ENCODE assay signal across 9 mouse cellular contexts in genomic region chr2:130425112-130425511, GRCm38 (mm10). TPM values are rescaled to one million over a fixed set of nuclear protein-coding genes. Genes with fewer than 3 reads are reported as not detected.
A peak's percentile ranks its signal among the peaks of the same experiment; 100 is the strongest.
DNase-seq lines count a peak whose midpoint lies in the region; ATAC-seq lines count a peak whose summit lies in the region.
"Had no signal": no experiment of that assay in that cellular context is flagged by ENCODE, and none has a peak within 500 bp of the region (broad histone marks: within the 10 kb centered on the region; RNA-seq: fewer than 3 reads in every experiment).

No protein-coding gene starts in this region.

- H3K27ac ChIP-seq in kidney, embryonic 14.5 days (ENCODE audit: low read depth, low read length): no peak overlapping the region
- peak overlapping the region; percentile 90; the same call in 1 of the 2 replicates for H3K27ac ChIP-seq in hindbrain, embryonic 14.5 days
- H3K27ac ChIP-seq in midbrain, embryonic 12.5 days (replicated peaks): peak overlapping the region; percentile 91; the same call in 1 of the 2 replicates

- H3K36me3 ChIP-seq in kidney, embryonic 14.5 days (ENCODE audit: control insufficient read depth, insufficient read depth, low read length): peaks cover 10% of the 10 kb centered on the region; the same call in 1 of the 2 replicates
- H3K36me3 ChIP-seq in hindbrain, embryonic 14.5 days (replicated peaks; ENCODE audit: control insufficient read depth, insufficient read depth): 0 out of 2 replicates have a peak, but pooled peaks cover 10% of the 10 kb centered on the region
- H3K36me3 ChIP-seq in midbrain, embryonic 12.5 days: no peaks in the 10 kb centered on the region

- no peaks in the 10 kb centered on the region for H3K27me3 ChIP-seq in kidney, embryonic 14.5 days (ENCODE audit: control insufficient read depth, insufficient read depth, low read length)
- no peaks in the 10 kb centered on the region for H3K27me3 ChIP-seq in hindbrain, embryonic 14.5 days (ENCODE audit: control insufficient read depth, insufficient read depth, low read length)
- peaks cover 6% of the 10 kb centered on the region; the same call in 1 of the 2 replicates for H3K27me3 ChIP-seq in midbrain, embryonic 12.5 days

- H3K4me2 ChIP-seq in kidney, embryonic 14.5 days (replicated peaks; ENCODE audit: low read depth, low read length): peak overlapping the region; percentile 90
- H3K4me2 ChIP-seq in hindbrain, embryonic 14.5 days (replicated peaks): peak overlapping the region; percentile 61
- H3K4me2 ChIP-seq in midbrain, embryonic 12.5 days (replicated peaks): peak overlapping the region; percentile 84

- H3K4me3 ChIP-seq in kidney, embryonic 14.5 days (ENCODE audit: low read length): peak overlapping the region; percentile 94
- H3K4me3 ChIP-seq in hindbrain, embryonic 14.5 days (replicated peaks; ENCODE audit: low read length): peak overlapping the region; percentile 72
- peak overlapping the region; percentile 84 for H3K4me3 ChIP-seq in midbrain, embryonic 12.5 days

- no peak for ATAC-seq in kidney, embryonic 14.5 days (ENCODE audit: low FRiP score, low TSS enrichment)
- ATAC-seq in hindbrain, embryonic 14.5 days (ENCODE audit: low FRiP score): no peak
- no peak for ATAC-seq in midbrain, embryonic 12.5 days (ENCODE audit: low FRiP score, low read depth)

- 47% methylated on average over 5 of the region's 5 CpGs for WGBS in kidney, embryonic 14.5 days
- 43% methylated on average over 5 of the region's 5 CpGs for WGBS in hindbrain, embryonic 14.5 days
- 47% methylated on average over 5 of the region's 5 CpGs for WGBS in midbrain, embryonic 12.5 days

- peak overlapping the region; percentile 80; the same call in 1 of the 2 replicates for H3K9ac ChIP-seq in kidney, embryonic 14.5 days (ENCODE audit: low read depth, low read length)
- peak overlapping the region; percentile 84 for H3K9ac ChIP-seq in hindbrain, embryonic 14.5 days
- H3K9ac ChIP-seq in midbrain, embryonic 12.5 days (replicated peaks): peak overlapping the region; percentile 81

- no peaks in the 10 kb centered on the region for H3K9me3 ChIP-seq in kidney, embryonic 14.5 days (ENCODE audit: control insufficient read depth, low read length)
- H3K9me3 ChIP-seq in hindbrain, embryonic 14.5 days (ENCODE audit: control insufficient read depth, low read length): no peaks in the 10 kb centered on the region
- no peaks in the 10 kb centered on the region for H3K9me3 ChIP-seq in midbrain, embryonic 12.5 days

- no peak for DNase-seq in kidney, adult 8-10 months
- peak; percentile 75 for DNase-seq in adipocyte (ENCODE audit: low spot score)
- DNase-seq in hindbrain, embryonic 14.5 days (ENCODE audit: low spot score): no peak
- DNase-seq in adrenal gland, adult (ENCODE audit: inconsistent age in 2 of 2, low spot score in 1 of 2): no peak
- no peak for DNase-seq in layer of hippocampus, postnatal 10 days (ENCODE audit: low spot score in 2 of 2)
- no peak for DNase-seq in left cerebral cortex, adult 11 months (ENCODE audit: low spot score)

- H3K4me1 ChIP-seq in kidney, embryonic 14.5 days (ENCODE audit: control insufficient read depth, insufficient read depth, low read length): peaks cover 17% of the 10 kb centered on the region; the same call in 1 of the 2 replicates
- peaks cover 21% of the 10 kb centered on the region for H3K4me1 ChIP-seq in hindbrain, embryonic 14.5 days (replicated peaks; ENCODE audit: control insufficient read depth, insufficient read depth, low read length)
- H3K4me1 ChIP-seq in midbrain, embryonic 12.5 days: peaks cover 17% of the 10 kb centered on the region

RNA-seq across cellular contexts. Expression of gene Pced1a, which starts 0.6 kb away (rescaled TPM):
- polyA plus RNA-seq in kidney, embryonic 14.5 days (2014; fragmentation: Nextera tagmentation; extraction: Ambion mirVana): 13.0 and 15.0 TPM in 2 replicates
- polyA plus RNA-seq in hindbrain, embryonic 14.5 days (2014; fragmentation: Nextera tagmentation; extraction: Ambion mirVana): 9.0 and 11.3 TPM in 2 replicates
- 11.1 and 13.2 TPM in 2 replicates for polyA plus RNA-seq in midbrain, embryonic 12.5 days (2016; fragmentation: Nextera tagmentation; extraction: Ambion mirVana)
- total RNA-seq in layer of hippocampus, postnatal 10 days (2021): 10 to 100 TPM; 19.1 to 23.3 TPM

RNA-seq across cellular contexts. Expression of gene Vps16, which starts 1.0 kb away (rescaled TPM):
- 72.3 and 79.2 TPM in 2 replicates for polyA plus RNA-seq in kidney, embryonic 14.5 days (2014; fragmentation: Nextera tagmentation; extraction: Ambion mirVana)
- polyA plus RNA-seq in hindbrain, embryonic 14.5 days (2014; fragmentation: Nextera tagmentation; extraction: Ambion mirVana): 75.9 and 91.3 TPM in 2 replicates
- 113 and 115 TPM in 2 replicates for polyA plus RNA-seq in midbrain, embryonic 12.5 days (2016; fragmentation: Nextera tagmentation; extraction: Ambion mirVana)
- 10 to 100 TPM; 87.1 to 98.7 TPM for total RNA-seq in layer of hippocampus, postnatal 10 days (2021)

RNA-seq across cellular contexts. Expression of gene Tmem239, which starts 18.8 kb away (rescaled TPM):
- polyA plus RNA-seq in kidney, embryonic 14.5 days (2014; fragmentation: Nextera tagmentation; extraction: Ambion mirVana): not detected in 2 replicates
- polyA plus RNA-seq in hindbrain, embryonic 14.5 days (2014; fragmentation: Nextera tagmentation; extraction: Ambion mirVana): not detected in 2 replicates
- not detected in 2 replicates for polyA plus RNA-seq in midbrain, embryonic 12.5 days (2016; fragmentation: Nextera tagmentation; extraction: Ambion mirVana)
- not detected for total RNA-seq in layer of hippocampus, postnatal 10 days (2021)
- total RNA-seq: neutrophil, adult 5-6 weeks had no signal

RNA-seq across cellular contexts. Expression of gene 1700020A23Rik, which starts 20.1 kb away (rescaled TPM):
- 0.40 TPM in 1 of 2 replicates, not detected in the other for polyA plus RNA-seq in kidney, embryonic 14.5 days (2014; fragmentation: Nextera tagmentation; extraction: Ambion mirVana)
- 0.72 TPM in 1 of 2 replicates, not detected in the other for polyA plus RNA-seq in hindbrain, embryonic 14.5 days (2014; fragmentation: Nextera tagmentation; extraction: Ambion mirVana)
- polyA plus RNA-seq in midbrain, embryonic 12.5 days (2016; fragmentation: Nextera tagmentation; extraction: Ambion mirVana): 0.38 and 0.55 TPM in 2 replicates
- not detected for total RNA-seq in layer of hippocampus, postnatal 10 days (2021)
- total RNA-seq: neutrophil, adult 5-6 weeks had no signal

RNA-seq across cellular contexts. Expression of gene Gm28372, which starts 20.1 kb away (rescaled TPM):
- not detected in 2 replicates for polyA plus RNA-seq in kidney, embryonic 14.5 days (2014; fragmentation: Nextera tagmentation; extraction: Ambion mirVana)
- 0.35 TPM in 1 of 2 replicates, not detected in the other for polyA plus RNA-seq in hindbrain, embryonic 14.5 days (2014; fragmentation: Nextera tagmentation; extraction: Ambion mirVana)
- 0.13 and 0.23 TPM in 2 replicates for polyA plus RNA-seq in midbrain, embryonic 12.5 days (2016; fragmentation: Nextera tagmentation; extraction: Ambion mirVana)
- not detected for total RNA-seq in layer of hippocampus, postnatal 10 days (2021)
- total RNA-seq: neutrophil, adult 5-6 weeks had no signal
